Mouse (Mus musculus): ENCODE measurements at regions not wholly inside any gene's neighbourhood (a gene's known extent, or its start where the extent isn't known, plus 50 kb on each side); places are given as distances from the start of the nearest gene placed in this dataset.

DNA sequence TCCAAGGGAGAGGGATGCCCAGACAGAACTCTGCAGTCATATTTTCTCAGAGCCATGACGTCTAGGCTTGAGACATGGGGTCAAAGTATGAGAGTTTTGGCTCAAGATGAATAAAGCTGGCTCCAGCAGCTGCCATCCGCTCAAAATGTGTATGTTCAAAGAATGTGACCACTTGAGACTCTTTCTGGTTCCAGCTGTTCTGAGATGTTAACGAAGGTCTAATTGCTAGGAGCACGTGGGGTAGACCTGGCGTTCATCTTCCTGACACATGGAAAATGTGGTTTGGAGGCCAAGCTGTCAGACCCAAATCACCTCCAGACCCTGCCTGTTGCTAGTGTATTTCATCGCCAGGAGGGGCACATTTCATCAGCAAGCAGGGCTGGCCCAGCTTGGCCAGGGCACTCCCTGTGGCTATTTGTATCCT lies 58.9 kb upstream of the Ankrd1 start:
- ChIA-PET POLR2A (interaction anchor here in 1 of 4 experiments (1.6 kb wide), 1 partner anchor 10 kb away, joined by 3 read pairs; no protein-coding TSS in a partner anchor), CTCF (interaction anchor here in 1 of 4 experiments (0.9 kb wide), 1 partner anchor 261 kb away, joined by 3 read pairs; no protein-coding TSS in a partner anchor)

DNA sequence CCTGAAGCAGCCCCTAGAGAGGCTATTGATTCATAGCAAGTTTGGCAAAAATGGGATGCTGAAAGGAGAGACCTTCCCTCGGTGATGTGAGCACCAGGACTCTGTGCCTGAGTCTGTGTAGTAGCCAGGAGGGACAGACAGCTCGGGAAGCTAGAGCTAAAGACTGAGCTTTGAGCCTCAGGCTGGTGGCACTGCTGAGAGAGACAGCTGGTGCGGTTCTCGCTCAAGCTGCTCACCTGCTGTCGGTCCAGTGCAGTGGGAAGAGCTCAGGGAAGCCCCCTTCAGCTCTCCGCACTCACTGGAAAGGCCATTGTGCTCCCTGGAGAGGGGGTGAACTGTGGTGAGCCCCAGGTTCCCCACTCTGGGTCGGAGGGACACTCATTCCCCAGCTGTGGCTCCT lies 60.4 kb upstream of the Ankrd1 start:
- ChIA-PET POLR2A (no interaction called here), CTCF (interaction anchor here in 2 of 4 experiments (1.4 to 2.8 kb wide), 2 partner anchors 260 kb away, joined by 3 to 15 read pairs; no protein-coding TSS in a partner anchor)

DNA sequence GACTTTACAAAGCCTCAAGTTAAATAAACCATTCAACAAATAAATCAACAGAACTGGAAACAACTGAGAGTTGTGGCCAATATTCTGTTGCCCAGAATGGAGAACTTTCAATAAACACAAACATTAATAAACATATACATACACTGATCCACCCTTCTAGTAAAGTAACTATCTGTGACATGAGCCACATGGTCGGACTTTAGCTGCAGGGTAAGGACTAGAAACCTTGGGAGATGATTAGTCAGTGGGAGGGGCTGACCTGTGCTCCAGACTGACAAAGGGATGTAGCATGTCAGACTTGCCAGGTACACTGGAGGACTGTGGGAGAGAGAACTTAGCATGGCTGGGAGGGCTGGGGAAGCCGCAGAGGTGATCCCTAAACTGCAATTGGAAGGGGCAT lies 61.6 kb upstream of the Ankrd1 start:
- ChIA-PET CTCF (interaction anchor here in 3 of 4 experiments (0.6 to 2.8 kb wide), 3 partner anchors 259 to 558 kb away, joined by 3 to 15 read pairs (median 3); no protein-coding TSS in a partner anchor), POLR2A (no interaction called here)

DNA sequence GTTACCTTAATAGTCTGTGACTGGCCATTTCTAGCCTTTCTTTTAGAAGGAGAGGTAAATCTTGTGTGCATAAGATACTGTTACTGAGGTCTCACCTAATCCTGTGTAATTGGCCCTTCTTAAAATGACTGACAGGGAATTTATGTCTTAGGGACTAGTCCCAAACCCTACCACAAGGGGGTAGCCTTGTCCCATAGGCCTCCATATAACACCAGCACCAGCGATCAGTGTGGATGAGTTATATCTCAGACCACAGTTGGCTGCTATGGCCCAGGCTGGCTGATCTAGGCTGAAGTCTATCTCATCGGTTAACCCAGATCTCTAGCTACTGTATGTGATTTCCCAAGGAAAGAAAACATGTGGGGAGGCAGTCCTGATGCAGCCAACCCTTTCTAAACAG lies 63.2 kb upstream of the Ankrd1 start:
- CTCF ChIA-PET: interaction anchor here (0.7 to 2.6 kb wide), 8 partner anchors 11 to 287 kb away, joined by 3 to 48 read pairs (median 4); no protein-coding TSS in a partner anchor
- POLR2A ChIA-PET: no interaction called here

DNA sequence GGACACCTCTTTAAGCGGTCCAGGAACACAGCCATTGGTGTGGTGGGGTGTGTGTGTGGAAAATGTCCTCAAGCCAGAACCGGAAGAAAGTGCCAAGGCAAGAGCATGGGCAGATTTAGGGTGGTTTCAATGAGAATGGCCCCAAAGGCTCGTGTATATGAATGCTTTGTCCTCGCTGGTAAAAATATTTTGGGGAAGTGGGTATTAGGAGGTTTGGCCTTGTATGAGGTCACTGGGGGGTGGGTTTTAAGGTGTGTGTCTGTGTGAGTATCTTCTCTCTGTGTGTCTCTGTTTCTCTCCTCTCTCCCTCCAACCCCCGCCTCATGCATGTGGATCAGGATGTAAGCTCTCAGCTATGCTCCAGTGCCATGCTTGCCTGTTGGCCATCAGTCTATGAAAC lies 69.8 kb upstream of the Ankrd1 start:
- CTCF ChIA-PET: no interaction called here
- POLR2A ChIA-PET: interaction anchor here in 1 of 4 experiments (0.7 kb wide), 1 partner anchor 263 kb away, joined by 3 read pairs; no protein-coding TSS in a partner anchor

DNA sequence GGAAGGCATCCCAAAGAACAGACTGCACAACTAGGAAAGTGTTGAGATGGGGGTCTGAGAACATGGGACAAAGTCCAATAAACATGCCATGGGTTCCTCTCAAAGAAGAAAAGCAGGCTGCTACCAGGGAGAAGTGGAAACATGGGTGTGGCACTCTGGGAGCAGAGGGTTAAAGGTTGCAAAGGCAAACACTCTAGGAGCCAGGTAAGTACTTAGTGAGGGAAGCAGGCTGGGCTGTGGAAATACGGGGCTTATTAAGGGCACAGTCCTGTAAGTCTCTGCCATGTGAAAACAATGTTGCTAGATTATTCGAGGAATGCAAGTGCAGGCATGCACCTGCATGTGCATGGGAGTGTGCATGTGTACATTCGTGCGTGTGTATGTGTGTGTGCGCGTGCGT lies 71.7 kb upstream of the Ankrd1 start:
- POLR2A ChIA-PET: no interaction called here
- CTCF ChIA-PET: no interaction called here

DNA sequence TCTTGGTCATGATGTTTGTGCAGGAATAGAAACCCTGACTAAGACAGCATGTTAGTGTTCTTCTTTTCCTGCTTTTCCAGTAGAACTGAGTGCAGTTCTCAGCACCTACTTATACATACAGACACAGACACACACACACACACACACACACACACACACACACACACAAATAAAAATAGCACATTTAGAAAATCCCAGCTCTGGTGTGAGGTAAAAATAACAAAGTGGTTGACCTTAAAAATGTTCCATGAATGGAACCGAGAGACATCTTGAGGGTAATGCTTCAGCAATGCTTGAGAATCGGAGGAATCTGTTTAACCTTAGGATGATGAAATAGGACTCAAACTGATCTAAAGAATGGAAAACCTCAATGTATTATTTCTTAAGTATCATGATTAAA lies 84.4 kb upstream of the Ankrd1 start:
- CTCF ChIA-PET: no interaction called here
- POLR2A ChIA-PET: no interaction called here

DNA sequence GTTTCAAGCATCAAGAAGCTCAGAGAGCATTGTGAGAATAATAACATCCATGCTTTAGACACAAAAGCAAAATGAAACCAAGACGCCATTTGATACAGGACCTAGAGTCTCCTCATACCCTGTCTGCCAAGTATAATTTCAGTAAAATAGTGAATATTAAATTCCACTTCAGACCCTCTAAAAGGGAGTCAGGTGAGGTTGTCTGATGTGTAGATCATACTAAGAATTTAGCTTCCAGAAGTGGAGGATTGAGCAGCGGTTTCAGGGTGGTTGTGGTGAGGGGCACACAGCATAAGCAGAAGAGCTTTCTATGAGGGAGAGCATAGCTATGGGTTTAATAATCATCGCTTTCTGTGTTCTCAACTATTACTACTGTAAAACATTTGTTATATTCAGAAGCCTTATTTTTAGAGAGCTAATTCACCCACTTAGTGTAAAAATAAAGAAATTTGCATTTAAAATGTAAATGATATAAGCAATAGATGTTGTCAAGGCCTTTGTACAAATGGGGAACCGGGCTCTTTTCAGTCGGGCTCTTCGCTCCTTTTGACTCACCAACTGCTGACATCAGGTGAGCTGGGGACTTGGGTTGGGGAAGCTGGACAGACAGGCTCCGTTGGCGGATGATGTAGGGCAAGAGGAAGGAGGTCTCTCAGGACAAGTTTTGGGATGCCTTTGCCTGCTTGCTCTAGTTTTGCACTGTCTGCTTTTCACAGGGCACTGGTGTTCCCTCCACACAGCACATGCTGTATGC lies 85.2 kb upstream of the Ankrd1 start:
- CTCF ChIA-PET: no interaction called here
- POLR2A ChIA-PET: no interaction called here

DNA sequence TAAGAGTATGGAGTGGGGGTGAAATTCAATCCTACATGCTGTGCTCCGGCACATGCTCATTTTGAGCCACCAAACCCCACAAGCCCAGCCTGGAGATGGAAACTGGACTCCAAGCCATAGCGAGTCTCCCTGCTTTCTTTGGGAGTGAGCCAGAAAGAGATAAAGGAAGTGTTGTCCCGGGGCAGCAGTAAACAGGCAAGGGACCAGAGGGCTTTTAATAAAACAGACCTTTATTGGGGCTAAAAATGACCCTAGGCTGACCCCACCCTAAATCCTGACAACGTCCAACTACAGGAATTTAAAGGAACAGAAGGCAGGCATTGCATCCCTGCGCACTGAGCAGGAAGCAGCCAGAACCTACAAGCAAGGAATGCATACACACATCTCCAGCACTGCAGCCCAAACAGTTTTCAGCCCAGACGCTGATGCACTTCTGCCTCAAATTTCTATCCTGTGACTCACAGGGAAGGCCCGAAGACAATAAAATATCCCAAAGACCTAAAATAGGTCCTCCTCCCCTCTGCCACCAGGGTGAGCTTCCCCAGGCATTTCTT lies 87.9 kb upstream of the Ankrd1 start:
- ChIA-PET CTCF (no interaction called here), POLR2A (interaction anchor here in 1 of 4 experiments (0.8 kb wide), 1 partner anchor 10 kb away, joined by 3 read pairs; no protein-coding TSS in a partner anchor)

DNA sequence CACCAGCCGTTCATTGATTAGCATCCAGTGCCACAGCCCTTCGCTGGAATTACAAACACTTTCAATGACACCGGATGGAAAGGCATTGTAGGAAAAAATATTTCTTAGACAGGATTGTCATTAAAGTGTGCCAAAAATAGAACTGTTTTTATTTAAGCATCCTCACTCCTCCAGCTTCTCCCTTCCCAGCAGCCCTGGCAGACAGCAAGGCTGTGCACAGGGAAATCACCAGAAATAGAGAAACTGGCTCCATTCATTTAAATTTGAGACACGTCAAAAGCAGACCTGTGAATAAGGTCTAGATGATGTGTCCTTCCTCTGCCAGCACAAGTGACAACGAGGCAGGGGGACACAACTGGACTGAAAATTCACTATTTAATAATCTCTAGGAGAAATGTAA lies 88.5 kb upstream of the Ankrd1 start:
- CTCF ChIA-PET: no interaction called here
- POLR2A ChIA-PET: interaction anchor here in 1 of 4 experiments (0.7 kb wide), 1 partner anchor 1089 kb away, joined by 3 read pairs; no protein-coding TSS in a partner anchor

DNA sequence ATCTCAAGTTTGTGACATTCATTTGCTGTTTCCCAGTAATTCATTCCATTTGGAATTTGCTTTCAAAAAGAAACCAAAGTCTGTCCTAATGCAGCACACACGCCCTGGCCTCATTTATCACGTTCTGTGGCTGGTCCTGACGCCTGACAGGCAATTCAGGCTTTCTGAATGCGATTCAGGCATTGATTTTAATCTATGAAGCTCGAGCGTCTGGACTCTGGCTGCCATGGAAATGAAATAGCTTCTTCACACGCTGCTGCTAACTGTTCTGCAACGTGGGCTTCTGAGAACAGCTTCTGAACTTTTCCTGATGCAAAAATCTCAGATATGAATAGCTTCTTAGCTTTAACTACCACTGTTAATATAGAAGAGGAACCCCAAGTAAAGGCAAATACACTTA lies 93.6 kb upstream of the Ankrd1 start:
- CTCF ChIA-PET: no interaction called here
- POLR2A ChIA-PET: no interaction called here

DNA sequence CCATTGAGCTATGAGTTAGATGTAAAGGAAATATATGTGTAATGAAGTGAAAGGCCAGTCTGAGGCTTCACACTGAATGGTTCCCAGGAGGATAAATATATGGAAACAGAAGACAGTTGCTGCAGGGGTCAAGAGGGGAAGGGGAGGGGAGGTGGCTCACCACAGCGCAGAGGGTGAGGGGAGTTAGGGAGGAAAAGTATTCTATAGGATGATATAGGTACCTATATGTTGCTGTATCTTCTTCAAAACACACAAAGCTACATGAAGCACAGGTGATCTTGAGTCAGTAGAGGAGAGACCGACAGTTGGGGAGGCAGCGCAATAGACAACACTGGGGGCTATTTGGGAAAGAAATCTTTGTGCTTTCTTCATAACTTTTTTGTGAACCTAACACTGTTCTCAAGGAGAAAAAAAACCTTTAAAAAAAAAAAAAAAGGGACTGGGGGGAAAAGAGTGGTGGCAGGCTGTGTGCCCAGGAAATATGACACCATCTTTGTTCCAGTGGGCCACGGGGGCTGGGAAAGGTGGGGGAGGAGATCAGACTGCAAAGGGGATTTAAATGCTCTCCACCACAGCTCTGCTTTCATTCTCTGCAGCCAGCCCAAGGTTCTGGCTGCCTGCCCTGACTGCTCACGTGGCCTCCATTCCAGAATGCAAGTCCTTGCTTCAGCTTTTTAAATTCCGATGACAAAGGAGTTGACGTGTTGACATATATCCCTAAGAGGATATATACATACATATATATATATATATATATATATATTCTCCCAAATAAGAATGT lies 94.5 kb upstream of the Ankrd1 start:
- POLR2A ChIA-PET: interaction anchor here in 1 of 4 experiments (0.7 kb wide), 1 partner anchor 40 kb away, joined by 4 read pairs; no protein-coding TSS in a partner anchor
- CTCF ChIA-PET: no interaction called here

DNA sequence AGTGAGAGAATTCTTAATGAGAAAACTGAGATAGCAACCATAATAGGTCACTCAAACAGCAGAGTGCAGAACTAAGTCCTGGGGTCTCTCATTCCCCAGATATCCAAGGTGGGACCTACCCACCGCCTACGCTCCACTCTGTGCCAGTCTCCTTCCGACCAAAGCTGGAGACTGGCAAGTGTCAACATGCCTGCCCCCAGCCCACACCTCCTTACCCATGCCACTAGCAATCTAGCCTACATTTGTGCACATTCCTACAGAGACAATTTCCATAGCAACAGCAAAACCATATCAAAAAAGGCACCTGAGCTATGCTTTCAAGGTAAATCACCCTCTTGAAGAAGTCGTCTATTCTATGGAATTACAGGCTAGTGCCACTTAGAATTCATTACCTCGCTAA lies 97.3 kb upstream of the Ankrd1 start:
- ChIA-PET CTCF (no interaction called here), POLR2A (no interaction called here)

DNA sequence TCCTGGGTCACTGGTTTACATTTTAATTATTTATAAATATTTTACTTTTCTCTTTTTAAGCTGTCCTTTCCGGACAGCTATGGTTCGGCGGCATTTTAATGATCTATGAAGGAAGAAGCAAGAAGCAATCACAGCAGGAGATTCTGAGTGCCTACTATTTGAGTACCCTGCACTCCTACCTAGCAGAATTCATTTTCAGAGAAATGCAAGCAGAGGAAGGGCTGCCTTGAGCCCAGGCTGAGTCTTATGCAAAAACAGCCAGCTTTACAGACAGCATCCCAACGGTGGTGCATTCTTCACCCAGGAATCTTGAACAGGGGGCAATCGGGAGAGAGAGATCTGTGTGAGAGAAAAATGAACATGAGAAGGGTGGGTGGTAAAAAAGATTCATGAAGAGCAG lies 97.7 kb upstream of the Ankrd1 start:
- CTCF ChIA-PET: no interaction called here

DNA sequence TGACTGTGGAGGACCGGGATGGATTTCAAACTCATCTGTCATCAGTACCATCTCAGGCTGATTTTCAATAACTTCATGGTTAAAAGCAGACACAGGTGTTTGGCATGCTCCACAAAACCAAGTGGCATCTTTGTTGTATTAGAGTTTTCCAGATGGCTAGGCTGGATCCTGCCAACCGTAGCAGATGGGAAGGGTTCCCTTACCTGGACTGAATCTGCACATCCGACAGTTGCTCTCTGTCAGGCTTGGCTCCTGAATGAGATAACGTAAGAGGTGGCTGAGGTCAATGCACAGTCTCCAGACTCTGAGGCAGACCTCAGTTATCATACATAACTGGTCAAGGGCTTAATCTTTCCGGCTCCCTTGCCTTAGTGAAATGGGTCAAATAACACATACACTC lies 99.0 kb upstream of the Ankrd1 start:
- ChIA-PET POLR2A (interaction anchor here in 1 of 4 experiments (0.6 to 1.5 kb wide), 2 partner anchors 10 to 223 kb away, joined by 3 to 4 read pairs; no protein-coding TSS in a partner anchor), CTCF (no interaction called here)

More for the DNA sequence above, 97.7 kb upstream of the Ankrd1 start:
- POLR2A ChIA-PET: interaction anchor here in 1 of 4 experiments (1.5 kb wide), 1 partner anchor 11 kb away, joined by 3 read pairs; no protein-coding TSS in a partner anchor

DNA sequence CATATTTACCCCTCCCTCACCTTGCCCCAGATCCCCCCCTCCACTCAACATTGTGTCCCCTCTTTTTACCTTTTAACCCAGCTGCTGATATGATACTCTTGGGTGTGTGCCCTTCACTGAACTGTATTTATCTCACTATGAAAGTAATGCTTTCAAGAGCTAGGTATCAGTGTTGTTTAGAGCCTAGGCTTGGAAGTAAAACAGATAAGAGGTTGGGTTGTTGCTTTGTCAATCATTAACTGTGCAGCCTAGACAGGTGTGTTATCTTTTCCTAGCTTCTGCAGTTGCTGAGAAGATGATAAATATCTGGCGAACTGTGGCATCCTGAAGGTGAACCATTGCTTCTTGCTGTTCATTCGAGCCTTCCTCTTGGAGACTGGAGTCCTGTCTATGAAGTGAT lies 101.2 kb upstream of the Ankrd1 start:
- POLR2A ChIA-PET: interaction anchor here in 1 of 4 experiments (0.6 kb wide), 1 partner anchor 806 kb away, joined by 3 read pairs; no protein-coding TSS in a partner anchor
- CTCF ChIA-PET: no interaction called here

DNA sequence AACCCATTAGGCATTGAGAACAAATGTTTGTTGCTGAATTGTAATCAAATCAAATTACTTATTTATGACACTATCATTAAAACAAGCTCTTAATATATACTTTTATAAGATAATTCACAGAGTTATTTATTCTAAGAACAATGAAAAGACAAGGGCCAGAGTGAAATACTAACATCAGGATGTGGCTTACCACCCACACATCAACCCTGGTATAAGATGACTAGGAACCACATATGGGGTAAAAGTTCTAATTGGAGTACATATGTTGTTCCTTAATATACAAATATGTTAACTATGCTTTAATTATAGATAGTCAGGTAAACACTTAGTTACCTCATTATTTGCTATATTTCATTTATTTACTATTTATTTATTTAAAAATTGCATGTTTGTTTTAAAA lies 101.7 kb upstream of the Ankrd1 start:
- ChIA-PET POLR2A (interaction anchor here in 1 of 4 experiments (0.6 kb wide), 1 partner anchor 805 kb away, joined by 3 read pairs; no protein-coding TSS in a partner anchor), CTCF (no interaction called here)

DNA sequence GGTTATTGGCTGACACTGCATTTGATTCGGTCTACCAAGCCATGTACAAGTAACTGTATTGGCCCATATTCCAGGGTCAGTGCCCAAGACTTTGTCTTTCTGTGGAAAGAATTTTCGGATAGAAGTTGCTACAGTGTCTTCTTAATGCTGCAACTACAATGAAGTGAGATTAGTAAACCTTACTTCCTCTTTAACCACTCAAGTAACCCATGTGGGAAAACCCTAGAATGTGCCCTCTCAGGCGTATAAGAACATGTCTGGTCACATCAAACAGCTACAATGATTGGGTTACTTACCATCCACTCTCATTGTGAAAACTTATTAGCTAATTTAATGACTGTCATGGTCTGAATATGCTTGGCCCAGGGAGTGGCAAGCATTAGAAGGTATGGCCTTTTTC lies 102.3 kb upstream of the Ankrd1 start:
- ChIA-PET POLR2A (interaction anchor here in 1 of 4 experiments (0.6 kb wide), 1 partner anchor 442 kb away, joined by 3 read pairs; no protein-coding TSS in a partner anchor), CTCF (no interaction called here)

DNA sequence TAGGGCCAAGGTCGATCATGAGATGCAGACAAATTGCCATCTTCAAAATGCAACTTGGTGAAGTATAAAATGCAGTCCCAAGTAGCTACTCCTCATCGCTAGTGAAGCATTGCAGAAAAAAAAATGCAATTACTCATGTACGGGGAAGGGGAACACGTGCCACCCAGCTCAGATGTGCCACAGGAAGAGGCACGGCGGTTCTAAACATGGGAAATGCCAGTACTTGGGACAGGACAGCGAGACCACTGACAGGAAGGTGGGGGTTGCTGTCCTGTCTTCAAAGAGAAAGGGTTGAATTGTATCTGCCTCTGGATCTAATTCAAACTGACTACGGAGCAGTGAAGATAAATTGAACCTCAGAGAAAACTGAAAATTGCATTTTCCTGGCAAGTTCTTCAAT lies 104.6 kb upstream of the Ankrd1 start:
- POLR2A ChIA-PET: interaction anchor here in 1 of 4 experiments (0.5 to 1.0 kb wide), 2 partner anchors 18 to 236 kb away, joined by 3 read pairs; no protein-coding TSS in a partner anchor
- CTCF ChIA-PET: no interaction called here

DNA sequence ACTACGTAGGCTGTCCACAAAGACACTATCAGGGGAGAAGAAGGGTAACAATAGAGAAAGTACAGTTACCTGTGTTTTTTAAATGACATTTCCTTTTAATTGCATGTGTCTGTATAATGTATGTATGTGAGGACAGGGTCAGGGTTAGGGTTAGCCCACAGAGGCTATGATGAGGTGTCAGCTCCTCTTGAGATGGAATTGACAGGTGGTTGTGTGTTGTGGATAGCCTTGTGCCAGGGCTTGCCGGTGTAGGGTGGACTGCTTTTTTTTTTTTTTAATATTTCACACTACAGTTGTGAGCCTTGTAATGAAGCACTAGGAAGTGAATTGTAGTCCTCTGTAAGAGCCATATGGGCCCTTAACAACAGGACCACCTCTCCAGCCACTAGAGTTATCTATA lies 105.7 kb upstream of the Ankrd1 start:
- POLR2A ChIA-PET: no interaction called here
- CTCF ChIA-PET: no interaction called here

All from embryonic stem cell, embryonic (primary cell).